Mouse (Mus musculus) leukemia stem cell, adult 10-12 weeks (primary cell): ENCODE measurements around the gene Dnttip2. TPM values are rescaled to one million over a fixed set of nuclear protein-coding genes. Genes with fewer than 3 reads are reported as not detected.

Experiments used
- polyA plus RNA-seq: library from polyadenylated mRNA; stranded (reverse); fragments of >175 nt; gene quantifications from 2 replicates; pipeline ENCODE4 v1.2.3, GENCODE M21; 2012; ENCODE audit warnings: low replicate concordance

The Dnttip2 gene
- polyA plus RNA-seq: 2.0 and 6.3 TPM in 2 replicates

GRCm38 (mm10) chr3:122274241-122275024 is at the start of gene Dnttip2:
Dnttip2 (plus strand) TSS chr3:122274388.

DNA sequence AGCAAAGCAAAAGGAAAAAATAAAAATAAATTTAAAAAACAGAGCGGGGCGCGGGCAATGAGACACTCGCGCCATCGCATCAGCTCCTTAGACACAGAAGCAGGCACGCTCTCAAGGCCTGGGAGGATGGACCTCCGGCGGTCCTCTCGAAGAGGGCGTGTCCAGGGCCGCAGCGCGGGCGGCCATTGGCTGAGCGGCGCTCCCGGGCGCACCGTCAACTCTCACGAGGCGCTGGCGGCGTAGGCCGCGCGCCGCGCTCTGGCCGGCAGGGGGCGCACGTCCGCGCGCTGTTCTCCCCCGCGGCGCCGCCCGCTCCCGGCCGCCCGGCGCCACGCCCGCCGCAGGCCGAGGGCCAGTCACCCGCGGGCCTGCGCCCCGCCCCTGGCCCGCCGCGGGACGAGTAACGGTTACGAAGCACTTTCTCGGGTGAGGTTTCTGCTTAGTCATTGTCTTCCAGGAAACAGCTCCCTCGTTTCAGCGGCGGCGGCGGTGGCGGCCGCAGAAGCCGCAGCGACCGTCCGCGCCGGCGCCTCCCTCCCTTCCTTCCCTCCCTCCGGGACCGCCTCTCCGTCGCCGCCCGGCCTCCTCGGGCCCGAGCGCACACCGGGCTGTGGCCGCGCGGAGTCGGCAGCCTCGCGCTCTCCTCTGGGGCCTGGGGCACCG is 28.8 kb upstream of the Dnttip2 start, which contains the start of gene Gclm:
Gene Gclm, plus strand, starts transcription at position 343 of the 663 bp plus-strand sequence.

GRCm38 (mm10) chr3:122293954-122294850 is 20.0 kb downstream of the Dnttip2 start, which contains the start of gene Bcar3:
Bcar3 (plus strand) TSS chr3:122294136.

Other genes with a start within 250 kb of the Dnttip2 start
- 0.77 TPM in 1 of 2 replicates, not detected in the other for gene Abca4, start 229.9 kb upstream of the Dnttip2 start, polyA plus RNA-seq
- 552 and 626 TPM in 2 replicates for gene Gclm, start 28.8 kb upstream of the Dnttip2 start, polyA plus RNA-seq
- 40.2 and 98.1 TPM in 2 replicates for gene Bcar3, start 19.7 kb downstream of the Dnttip2 start, polyA plus RNA-seq